Mouse (Mus musculus) left cerebral cortex, postnatal 14 days (tissue): ENCODE results near the gene Unc13d. TPM values are rescaled to one million over a fixed set of nuclear protein-coding genes. Genes with fewer than 3 reads are reported as not detected.
"Not testable (repeated sequence)": the region's sequence is repeated elsewhere in the genome, so short reads cannot be mapped to it uniquely, and the experiment has no call there.

Experiments used
- DNase-seq, 2 experiments: peaks; one replicate each; pipeline ENCODE4 v3.0.0; 2021 to 2022; ENCODE audit warnings: low spot score in 2 of 2, mixed read lengths in 1 of 2
- intact Hi-C: fragments of 180-260 bp; cut with DNase I; formaldehyde crosslinking; loops from one replicate; pipeline ENCODE4 v1.15.1; 2025
- total RNA-seq, 2 experiments: library from RNA; stranded (reverse); gene quantifications; 2 replicates each; pipeline ENCODE4 v1.2.3; 2021

Gene Unc13d
- total RNA-seq, 2 experiments from 2014 or later, result 0.46 to 0.55 TPM

DNA sequence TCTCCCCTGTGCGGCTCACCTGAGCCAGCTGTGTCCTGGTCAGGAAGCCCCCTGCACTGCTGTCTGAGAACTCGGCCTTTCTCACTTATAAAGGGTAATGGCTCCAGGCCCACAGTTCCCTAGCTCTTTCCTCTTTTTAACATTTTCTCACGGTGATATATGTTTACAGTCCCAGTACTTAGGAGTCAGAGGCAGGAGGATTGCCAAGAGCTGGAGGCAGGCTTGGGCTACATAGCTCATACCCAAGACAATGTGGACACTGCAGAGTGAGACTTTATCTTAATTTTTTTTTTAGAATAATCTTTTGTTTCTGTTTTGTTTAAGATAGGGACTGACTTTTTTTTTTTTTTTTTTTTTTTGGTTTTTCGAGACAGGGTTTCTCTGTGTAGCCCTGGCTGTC lies 24.7 kb upstream of the Unc13d start:
- DNase-seq, result no peak
- intact Hi-C loops, result no loop called here

DNA sequence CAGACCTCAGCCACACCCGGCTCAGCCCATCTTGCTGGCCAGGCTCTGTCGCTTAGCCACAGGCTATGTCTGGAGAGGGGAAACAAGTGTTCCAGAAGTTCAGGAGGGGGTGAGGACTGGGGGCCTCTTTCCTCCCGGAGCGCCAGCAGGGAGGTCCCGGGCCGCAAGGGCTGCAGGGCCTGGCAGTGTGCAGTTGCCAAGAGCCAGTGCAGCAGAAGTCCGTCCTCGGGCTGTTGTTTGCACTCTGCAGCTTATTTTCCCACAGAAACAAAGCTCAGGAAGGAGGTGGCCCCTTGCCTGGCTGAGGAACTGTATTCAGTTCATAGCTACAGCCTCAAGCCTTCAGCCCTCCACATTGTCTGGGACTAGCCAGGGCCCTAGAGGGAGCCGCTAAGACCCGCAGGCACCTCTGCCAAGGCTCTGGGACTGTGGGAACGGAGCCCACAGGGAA lies 24.2 kb upstream of the Unc13d start:
- no peak for DNase-seq
- intact Hi-C loops, result no loop called here

DNA sequence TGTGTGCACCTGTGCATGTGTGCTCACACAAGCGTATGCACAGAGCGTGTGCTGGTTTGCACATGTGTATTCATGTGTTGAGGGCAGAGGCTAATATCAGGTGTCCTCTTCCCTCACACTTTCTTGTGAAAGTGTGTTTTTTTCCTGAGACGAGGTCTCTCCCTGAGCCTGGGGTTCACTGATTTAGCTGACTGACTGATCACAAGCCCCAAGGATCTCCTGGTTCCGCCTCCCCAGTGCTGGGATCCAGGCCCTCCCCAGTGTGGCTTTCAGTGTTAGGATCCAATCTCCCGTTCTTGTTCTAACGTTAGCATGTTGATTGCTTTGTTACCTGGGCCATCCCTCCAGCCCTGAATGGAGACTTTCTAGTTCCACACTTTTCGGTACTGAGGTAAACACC lies 23.1 kb upstream of the Unc13d start:
- DNase-seq, result no peak
- intact Hi-C loops, result no loop called here

DNA sequence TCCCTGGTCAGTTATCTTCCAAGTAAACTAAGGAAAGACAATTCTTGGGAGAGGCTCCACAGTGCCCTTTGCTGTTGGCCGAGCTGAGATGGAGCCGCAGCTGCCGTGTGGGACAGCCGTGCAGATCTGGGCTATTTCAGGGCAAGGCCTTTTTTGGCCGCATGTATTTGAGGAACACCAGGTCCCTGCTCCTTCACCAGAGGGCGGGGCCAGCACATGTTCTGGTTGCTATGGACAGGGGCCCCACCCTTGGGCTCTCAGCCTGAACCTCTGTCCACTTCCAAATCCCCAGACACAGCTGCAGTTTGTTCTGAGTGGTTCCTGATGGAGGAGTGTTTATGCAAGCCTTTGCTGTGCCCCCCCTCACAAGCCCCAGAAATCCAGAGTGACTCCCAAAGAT lies 22.6 kb upstream of the Unc13d start:
- intact Hi-C loops, result no loop called here
- no peak for DNase-seq

DNA sequence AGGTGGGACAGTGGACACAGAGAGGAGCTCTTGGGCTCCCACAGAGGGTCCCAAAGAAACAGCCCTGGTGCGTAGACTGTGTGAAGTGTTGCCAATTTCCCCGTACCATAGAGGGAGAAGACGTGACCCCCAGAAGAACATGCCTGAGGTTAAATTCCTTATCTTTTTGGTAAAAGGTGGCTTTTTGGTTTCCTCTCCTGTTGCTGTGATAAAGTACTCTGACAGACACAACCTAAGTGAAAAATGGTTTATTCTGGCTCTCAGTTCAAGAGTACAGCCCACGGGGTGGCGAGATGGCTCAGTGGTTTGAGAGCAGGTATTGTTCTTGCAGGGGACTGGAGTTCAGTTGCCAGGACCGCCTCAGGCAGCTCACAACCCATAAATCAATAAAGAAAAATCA lies 21.7 kb upstream of the Unc13d start:
- DNase-seq, result no peak
- intact Hi-C loops, result no loop called here

DNA sequence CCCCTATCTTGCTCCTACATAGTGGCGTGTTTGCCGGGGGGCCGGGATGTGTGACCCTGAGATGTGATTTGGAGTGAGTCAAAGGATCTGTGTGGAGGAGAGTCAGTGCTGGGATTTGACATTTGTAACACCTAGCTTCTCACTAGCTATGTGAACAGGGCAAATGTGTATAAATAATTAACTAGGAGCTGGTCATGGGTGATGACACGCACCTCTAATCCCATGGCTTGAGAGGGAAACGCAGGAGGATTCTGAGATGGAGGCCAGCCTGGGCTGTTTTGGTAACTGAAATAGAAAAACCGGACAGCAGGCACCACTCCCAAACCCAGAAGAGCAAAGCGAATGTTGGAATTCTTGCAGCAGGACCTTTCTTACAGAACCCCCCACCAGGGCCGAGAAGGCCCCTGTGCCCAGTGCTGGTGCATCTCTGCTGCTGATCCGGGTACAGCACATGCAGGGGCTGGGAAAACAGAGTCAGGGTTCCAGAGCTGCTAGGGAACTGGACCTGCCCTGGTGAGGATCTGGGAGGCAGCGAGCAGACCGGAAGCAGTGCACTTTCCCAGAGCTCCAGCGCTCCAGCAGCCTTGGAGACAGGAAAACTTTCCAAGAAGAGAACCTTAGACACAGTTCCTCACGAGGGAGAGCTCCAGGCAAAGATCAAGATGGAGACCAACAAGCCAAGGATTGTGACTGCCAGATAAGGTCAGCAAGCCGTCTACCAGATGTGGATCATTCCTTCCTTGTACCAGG lies 21.1 kb upstream of the Unc13d start:
- intact Hi-C loops, result no loop called here
- DNase-seq, result no peak

DNA sequence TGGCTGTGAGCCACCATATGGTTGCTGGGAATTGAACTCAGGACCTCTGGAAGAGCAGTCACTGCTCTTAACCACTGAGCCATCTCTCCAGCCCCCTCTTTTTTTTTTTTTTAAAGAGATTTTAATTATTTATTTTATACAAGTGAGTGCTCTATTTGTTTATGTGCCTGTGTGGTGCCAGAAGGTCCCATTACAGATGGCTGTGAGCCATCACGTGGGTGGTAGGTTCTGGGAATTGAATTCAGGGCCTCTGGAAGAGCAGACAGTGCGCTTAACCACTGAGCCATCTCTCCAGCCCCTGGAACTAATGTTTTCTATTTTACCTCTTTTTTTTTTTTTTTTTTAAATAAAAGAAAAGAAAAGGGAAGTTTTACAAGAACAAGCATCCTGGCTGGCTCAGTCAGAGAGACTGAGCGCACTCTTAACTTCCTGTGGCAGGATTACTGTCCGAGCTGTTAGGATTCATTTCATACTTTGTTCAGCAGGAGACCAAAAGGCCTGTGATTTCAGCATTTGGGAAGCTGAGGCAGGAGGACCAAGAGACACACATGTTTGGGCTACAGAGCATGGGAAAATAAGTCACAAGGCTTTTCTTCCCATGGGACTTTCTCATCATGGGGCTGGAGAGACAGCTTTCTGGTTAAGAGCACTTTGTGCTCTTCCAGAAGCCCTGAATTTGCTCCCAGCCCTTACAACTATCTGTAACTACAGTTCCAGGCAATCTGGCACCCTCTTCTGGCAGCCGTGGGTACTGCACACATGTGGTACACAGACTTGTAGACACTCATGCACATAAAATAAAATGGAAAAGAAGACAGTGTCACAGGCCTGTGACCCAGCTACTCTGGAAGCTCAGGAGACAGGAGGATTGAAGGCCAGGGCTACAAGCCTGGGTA lies 18.7 kb upstream of the Unc13d start:
- DNase-seq, result no peak
- intact Hi-C loops, result no loop called here

DNA sequence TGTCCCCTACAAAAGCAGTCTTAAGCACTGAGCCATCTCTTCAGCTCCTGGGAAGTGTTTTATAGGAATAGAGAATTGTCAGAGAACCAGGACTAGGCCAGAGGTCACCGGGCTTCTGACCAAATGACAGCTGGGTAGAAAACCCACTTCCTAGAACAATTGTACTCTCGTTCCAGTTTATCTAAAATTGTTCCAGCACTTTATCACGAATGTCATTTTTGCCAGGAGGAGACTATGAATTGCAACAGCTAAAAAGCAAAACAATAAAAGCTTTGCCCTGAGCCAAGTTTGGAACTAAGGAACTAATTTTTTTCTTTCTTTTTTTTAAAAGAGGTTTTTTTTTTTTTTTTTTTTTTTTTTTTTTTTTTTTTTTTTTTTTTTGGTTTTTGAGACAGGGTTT lies 17.8 kb upstream of the Unc13d start:
- intact Hi-C loops, result no loop called here
- no peak for DNase-seq

DNA sequence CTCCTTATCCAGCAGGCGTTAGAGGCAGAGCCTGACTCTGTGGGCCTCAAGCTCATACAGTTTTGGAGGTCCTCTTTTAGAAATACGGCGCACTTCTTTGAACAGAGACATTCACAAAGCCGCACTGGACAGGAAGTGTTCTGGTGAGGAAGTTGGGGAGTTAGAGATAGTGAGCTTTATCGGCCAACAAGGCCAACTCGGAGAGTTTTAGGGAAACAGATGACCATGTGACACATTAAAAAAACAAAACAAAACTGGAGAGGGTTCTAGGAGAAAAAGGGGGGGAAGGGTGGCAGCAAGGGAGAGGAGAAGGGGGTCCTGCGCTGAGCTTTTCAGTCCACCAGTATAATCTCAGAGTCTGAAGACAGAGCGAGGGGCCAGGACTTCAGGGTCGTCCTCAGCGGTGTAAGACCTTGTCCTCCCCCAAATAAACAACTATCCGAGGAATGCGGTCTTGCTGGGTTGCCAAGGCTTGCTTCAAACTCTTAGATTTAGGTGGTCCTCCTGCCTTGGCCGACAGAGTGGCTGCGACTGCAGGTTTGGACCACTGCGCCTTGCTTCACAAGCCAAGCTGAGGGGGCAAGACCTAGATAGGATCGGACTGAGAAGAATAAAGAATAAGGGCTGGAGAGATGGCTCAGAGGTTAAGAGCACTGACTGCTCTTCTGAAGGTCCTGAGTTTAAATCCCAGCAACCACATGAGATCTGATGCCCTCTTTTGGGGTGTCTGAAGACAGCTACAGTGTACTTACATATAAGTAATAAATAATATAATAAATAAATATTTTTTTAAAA lies 16.2 kb upstream of the Unc13d start:
- intact Hi-C loops, result no loop called here
- no peak for DNase-seq

DNA sequence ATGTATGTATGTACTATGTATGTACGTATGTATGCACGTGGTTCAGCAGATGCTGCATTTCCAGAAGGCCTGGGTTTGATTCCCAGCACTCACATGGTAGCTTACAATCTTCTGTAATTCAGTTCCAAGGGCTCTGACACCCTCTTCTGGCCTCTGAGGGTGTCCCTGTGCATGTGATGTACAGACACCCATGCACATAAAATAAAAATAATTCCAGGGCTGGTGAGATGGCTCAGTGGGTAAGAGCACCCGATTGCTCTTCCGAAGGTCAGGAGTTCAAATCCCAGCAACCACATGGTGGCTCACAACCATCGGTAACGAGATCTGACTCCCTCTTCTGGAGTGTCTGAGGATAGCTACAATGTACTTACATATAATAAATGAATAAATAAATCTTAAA lies 15.2 kb upstream of the Unc13d start:
- DNase-seq, intact Hi-C loops: not testable (repeated sequence)

DNA sequence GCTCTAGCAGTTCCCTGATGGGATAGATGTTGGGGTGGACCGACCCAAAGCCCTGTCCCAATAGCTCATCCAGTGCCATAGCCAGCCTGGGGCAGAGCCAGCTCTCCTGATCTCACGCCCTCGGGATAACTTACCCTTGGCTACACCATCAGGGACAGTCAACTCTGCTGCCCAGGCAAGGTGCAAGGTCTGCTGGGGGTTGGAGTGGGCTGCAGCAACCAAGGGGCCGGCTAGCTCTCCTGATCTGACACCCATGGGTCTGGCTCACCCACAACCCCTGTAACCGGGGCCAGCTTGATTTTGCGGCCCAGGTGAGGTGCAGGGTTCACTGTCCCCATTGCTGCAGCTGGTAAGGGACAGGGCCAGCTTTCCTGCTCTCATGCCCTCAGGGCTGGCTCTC lies 13.8 kb upstream of the Unc13d start:
- intact Hi-C loops, result no loop called here
- DNase-seq, result no peak

DNA sequence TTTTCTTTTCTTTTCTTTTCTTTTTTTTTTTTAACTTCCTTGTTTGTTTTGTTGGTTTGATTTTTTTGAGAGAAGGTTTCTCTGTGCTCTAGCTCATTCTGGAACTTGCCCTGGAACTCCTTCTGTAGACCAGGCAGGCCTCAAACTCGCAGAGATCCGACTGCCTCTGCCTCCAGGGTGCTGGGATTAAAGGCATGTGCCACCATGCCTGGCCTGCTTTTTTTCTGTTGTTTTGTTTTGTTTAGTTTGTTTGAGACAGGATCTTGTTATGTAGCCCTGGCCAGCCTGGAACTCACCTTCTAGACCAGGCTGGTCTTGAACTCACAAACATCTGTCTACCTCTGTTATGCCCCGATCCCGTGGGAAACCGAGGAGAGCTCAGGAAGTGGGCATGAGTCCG lies 11.8 kb upstream of the Unc13d start:
- no peak for DNase-seq
- intact Hi-C loops, result loop anchor here (5.0 kb wide), 1 partner anchor 57 kb away; the partner anchor contains the start of gene Unk

DNA sequence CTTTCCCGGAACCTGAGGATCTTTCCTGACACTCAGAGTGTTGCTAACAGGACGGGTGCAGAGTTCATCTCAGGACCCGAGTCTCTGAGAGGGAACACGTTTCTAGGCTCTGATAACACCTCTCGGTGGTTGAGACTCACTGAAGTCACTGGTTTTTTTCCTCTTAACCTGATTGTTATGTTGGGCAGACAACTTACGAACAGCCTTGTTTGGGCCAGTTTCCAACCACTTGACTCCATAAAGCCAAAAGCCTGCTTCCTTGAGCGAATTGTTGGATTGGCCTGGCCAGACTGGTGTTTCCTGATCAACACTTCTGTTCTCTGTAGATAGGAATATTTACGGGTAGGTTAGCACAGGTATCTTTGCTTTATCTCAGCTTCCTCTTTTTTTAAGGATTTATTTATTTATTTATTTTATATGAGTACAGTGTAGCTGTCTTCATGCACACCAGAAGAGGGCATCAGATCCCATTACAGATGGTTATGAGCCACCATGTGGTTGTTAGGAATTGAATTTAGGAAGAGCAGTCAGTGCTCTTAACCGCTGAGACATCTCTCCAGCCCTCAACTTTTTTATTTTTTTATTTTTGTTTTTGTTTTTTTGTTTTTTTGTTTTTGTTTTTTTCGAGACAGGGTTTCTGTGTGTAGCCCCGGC lies 11.1 kb upstream of the Unc13d start:
- no peak for DNase-seq
- intact Hi-C loops, result loop anchor here (5.0 kb wide), 1 partner anchor 57 kb away; the partner anchor contains the start of gene Unk

DNA sequence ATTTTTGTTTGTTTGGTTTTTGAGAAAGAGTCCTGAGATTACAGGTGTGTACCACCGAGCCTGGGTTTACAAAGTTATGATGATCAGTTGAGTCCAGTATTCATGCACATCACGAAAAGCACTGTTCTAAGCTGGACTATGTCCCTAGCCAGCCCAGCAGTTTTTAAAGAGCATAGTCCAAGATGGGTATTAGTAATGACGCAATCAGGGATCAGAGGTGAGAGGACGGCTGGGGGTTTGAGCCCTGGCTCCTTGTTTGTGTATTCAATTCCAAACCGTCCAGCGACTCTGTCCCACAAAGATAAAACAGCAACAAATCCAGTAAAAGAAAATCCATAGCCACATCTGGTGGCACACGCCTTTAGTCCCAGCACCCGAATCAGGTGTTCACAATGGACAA lies 10.4 kb upstream of the Unc13d start:
- intact Hi-C loops, result loop anchor here (5.0 kb wide), 1 partner anchor 56 kb away; the partner anchor contains the start of gene Unk
- DNase-seq, result no peak

DNA sequence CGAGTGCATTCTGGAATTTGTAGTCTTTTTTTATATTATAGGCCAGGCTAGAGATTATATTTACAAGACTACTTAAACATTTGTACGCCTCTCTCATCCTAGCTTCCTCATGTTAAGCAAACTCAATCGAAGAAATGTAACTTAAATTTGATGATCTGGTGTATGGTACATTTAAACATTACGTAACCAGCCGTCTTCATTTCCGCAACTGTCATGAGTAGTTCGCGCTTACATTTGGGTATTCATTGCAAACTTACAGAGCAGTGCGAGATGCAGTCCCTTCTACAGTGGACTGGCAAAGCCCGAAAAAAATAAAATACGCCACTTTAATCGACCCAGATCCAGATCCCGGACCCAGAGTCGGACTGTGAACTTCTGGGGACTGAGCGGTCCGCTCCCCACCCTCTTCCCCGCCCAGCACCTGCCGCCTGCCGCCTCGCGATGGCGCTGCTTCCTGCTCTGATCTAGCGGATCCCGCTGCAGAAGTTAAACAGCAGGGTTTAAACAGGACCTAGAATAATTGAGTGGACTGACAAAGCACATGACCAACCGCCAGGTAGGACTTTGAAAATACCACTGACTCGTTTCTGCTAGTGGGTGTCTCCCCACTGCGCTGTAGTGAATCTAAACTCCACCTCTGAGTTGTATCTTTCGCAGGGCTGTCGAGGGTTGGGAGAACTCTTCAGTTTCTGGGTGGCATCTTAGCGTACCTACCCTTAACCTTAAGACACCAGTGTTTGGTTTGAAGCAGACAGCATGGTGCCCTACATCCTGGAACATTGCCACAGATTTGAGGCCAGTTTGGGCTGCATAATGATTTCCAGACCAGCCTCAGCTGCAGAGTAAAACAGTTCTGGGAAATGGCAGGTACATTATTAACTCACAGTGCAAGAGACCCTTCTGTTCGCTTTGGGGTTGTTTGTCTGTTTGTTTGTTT lies 9.7 kb upstream of the Unc13d start:
- DNase-seq, result peak; percentile 77 to 85
- intact Hi-C loops, result loop anchor here (1.0 to 5.0 kb wide), 2 partner anchors 43 to 55 kb away; partner anchors contain the start of gene Unk

DNA sequence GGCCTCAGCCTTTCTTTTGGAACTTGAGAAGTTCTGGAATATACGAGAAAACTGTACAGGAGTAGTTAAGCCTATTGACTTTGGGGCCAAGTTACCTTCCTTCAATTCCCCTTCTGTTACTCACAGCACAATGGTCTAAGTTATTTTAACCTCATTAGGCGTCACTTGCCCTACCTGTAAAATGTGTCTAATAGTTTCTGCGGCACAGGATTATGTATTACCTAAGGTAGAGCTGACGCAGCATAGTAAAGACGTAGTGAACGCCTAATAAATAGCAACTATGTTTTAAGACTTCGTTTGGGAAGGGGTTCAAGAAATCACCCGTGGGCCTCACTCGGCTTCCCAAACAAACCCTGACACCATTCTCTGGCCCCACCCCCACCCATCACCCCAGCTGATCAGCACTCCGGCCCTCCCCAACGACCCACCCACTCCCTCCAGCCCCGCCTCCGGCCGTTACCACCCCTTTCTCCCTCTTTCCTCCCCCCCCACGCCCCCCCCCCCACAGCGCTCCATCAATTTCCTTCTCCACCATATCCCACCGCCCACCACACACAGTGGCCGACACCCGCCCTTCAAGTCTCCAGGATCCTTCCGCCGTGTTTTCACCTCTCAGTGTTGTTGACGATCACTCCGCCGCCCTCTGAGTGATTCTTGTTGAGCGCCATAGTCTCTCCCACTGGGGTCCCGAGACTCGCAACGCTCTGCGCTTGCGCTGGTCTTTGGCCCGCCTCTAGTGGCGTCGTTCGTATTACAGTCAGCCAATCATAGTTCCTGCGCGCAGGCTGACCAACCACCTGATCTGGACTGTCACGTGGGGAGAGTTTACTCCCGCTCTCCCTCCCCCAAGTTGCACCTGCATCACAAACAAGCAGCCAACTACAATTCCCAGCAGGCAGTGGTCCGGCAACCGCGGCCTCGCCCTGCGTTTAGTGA lies 8.8 kb upstream of the Unc13d start, which contains the start of gene Wbp2:
Gene Wbp2 (minus strand): TSS at position 738 of the 936 bp plus-strand sequence.
- intact Hi-C loops, result loop anchor here (1.0 to 5.0 kb wide), 2 partner anchors 44 to 54 kb away; partner anchors contain the start of gene Unk
- peak; percentile 98 to 100 for DNase-seq

DNA sequence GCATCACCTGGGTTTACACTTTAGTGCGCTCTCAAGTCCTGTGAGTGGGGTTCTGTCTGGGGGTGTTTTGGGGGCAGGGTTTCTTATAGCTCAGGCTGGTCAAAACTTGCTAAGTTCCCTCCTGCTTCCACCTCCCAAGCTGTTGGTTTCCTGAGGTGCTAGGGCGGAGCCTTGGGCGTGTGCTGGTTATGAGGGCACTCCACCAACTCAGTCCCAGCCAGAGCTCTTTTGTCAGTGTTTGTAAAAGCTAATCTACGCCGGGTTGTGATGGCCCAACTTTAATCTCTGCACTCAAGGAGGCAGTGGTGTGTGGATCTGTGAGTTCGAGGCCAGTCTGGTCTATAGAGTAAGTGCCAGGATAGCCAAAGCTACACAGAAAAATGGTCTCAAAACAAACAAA lies 6.4 kb upstream of the Unc13d start:
- intact Hi-C loops, result loop anchor here (5.0 kb wide), 1 partner anchor 67 kb away; no protein-coding TSS in a partner anchor
- DNase-seq, result no peak
